Mouse (Mus musculus) ovary, postnatal 10 days (tissue): ENCODE results near the gene Gosr2.

Source experiments
- DNase-seq: peaks from one replicate; pipeline ENCODE4 v3.0.0; 2022; ENCODE audit warnings: low spot score

Gene Gosr2

GRCm38 (mm10) chr11:103697565-103698176 lies at the start of gene Gosr2:
Gene Gosr2, minus strand, starts transcription at chr11:103697898.
- DNase-seq = peak; percentile 88

- DNase-seq = no peak
Observed at GRCm38 (mm10) chr11:103735046-103735781, 37.5 kb upstream of the Gosr2 start.

- no peak for DNase-seq
Observed at GRCm38 (mm10) chr11:103734411-103735045, 36.8 kb upstream of the Gosr2 start.

DNA sequence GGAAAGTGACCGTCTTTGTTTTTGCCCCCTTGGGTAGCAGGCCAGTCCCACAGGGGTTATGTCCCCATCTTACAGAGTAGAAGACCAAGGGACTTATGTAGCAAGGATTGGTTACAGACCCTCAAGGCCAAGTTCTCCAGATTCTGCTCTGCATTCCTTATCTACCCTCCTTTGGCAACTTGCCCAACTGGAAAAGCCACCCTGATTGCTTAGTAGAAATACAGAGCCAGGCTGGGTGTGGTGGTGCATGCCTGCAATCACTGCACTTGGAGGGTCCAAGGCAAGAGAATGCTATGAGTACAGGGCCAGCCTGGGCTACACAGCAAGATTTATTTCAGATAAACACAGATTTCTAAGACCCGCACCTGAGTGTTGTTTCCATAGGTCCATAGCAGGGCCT lies 36.3 kb upstream of the Gosr2 start:
- DNase-seq = no peak

GRCm38 (mm10) chr11:103733069-103733468 lies 35.4 kb upstream of the Gosr2 start:
- DNase-seq = no peak

- no peak for DNase-seq
Observed at GRCm38 (mm10) chr11:103732306-103732705, 34.6 kb upstream of the Gosr2 start.

DNA sequence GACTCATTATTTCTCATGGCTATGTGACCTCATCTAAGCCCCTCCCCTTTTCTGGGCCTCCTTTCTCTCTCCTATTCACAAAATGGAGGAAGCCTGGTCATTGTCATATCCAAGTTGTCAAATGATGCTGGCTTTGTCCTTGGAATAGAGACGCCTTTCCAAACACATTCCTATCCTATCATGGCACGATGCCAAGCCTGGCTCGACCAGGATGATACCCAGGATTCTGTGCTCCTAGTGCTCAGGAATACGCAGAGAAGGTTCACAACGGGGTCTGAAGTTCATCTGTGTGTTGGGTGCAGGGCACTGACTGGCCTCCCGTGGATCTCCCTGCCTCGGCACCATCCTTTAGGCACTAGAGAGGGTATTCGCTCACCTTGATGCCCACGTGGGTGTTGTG lies 33.9 kb upstream of the Gosr2 start:
- DNase-seq = no peak

DNA sequence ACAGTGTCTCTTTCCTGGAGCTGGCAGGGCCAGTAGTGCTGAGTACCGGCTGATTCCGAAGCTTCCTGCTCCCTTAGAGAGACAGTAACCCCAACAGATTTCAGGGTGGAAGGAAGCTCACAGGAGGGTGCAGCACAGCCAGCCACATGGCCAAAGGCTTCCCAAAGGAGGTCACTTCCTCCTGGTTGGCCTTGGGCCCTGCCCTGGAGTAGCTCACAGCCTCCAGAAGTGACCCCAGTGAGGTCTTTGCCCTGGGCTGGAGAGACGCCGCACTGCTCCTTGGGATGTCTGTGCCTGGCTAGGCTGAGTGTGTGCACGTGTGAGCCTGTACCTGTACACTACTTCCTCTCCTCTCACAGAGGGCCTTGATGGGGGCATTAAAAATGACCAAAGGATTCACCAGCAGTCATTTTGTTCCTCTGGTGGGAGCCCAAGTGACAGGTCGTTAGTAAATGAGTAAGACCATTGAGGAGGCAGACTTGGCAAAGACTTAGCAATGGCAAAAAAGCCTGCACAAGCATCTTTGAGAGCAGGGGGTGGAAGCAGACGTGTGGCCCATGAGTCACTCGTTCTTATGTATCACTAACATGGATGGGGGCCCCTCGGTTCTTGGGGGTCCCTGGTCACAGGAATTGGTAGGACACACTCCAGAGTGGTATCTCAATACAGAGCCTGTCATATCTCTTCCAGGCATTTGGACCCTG lies 31.7 kb upstream of the Gosr2 start:
- no peak for DNase-seq

DNA sequence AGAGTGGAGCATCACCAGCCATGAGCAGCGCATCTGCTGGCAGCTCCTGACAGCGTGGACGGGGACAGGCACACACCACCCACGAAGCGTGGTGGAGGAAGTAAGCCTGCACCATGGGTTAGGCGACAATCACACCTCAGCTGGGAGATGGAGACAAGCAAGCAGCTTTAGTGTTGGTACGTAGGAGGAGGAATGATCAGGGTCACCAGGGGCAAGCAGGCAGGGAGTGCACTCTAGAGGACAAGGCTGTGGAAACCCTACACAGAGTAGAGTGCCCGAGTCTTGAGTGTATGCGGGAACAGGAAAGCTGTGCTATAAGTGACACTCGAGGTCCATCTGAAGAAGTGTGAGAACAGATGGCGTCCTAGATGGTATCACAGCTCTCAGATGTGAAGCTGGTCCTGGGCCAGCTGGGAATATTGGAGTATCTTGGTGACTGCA lies 26.7 kb upstream of the Gosr2 start:
- no peak for DNase-seq

DNA sequence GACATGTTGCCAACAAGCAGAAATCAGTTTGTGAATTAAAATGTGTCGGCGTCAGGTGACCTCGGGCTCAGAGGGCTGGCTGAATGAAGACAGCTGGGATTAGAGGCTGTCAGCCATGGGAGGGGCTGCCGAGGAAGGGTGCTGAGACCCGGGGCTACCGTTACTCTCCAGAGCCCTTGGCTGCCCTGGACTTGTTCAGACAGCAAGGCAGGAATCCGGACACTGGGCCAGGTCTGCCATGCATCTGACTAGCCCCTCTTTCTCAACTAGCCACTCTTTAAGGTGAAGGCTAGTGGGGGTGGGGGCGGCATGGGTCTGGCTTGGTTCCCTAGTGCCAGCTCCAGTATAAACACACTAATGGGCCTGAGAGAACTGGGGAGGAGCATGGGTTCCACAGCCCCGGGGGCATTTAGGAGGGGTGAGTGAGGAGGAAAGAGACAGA lies 24.4 kb upstream of the Gosr2 start:
- no peak for DNase-seq

- no peak for DNase-seq
Observed at GRCm38 (mm10) chr11:103721468-103722039, 23.9 kb upstream of the Gosr2 start.

DNA sequence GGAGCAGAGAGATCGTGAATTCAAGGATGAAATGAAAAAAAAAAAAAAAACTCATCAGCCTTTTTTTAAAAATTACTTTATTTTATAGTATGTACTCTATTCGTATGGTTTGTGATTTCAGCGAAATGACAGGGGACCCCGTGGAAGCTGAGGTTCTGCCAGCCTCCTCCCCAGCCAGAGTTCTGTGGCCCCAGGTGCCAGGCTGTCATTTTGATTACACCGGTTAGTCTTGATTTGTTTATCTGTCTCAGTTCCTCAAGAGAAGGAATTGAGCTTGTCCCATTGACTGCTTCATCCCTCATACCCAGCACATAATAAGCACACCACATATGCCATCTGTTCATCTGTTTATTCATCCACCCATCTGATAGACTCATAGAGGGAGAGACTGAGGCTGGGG lies 21.7 kb upstream of the Gosr2 start:
- DNase-seq = no peak

DNA sequence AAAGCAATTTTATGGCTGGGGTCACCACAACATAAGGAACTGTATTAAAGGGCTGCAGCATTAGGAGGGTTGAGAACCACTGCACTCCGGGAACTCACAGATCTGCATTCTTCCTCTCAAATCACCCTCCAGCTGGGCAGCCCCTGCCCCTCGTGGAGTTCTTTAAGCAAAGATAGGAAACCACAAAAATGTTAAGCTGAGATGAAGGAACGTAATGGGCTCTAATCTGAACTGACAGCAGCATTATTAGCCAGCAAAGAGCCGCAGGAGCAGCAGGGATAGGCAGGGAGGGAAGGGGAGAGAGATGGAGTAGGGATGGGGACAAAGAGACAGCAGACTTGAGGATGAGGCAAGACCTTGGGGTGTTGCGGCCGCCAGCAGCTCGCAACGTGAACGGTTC lies 19.3 kb upstream of the Gosr2 start:
- DNase-seq = no peak

DNA sequence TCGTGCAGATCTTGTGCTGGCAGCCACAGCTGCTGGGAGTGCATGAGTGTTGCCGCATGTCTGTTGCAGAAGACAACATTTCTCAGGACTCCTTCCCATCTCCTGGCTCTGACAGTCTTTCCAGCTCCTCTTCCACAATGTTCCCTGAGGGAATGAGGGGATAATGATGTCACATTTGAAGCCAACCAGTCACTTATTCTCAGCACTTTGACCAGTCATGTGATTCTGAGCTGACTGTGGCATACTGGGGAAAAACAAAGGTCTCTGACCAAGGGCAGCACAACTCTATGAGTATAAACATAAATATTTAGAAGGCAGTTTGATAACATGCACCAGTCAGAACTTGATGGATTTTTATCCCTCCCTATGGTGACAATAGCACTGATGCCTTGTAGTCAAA lies 16.4 kb upstream of the Gosr2 start:
- DNase-seq = no peak

GRCm38 (mm10) chr11:103711851-103712587 lies 14.3 kb upstream of the Gosr2 start:
- DNase-seq = no peak

DNA sequence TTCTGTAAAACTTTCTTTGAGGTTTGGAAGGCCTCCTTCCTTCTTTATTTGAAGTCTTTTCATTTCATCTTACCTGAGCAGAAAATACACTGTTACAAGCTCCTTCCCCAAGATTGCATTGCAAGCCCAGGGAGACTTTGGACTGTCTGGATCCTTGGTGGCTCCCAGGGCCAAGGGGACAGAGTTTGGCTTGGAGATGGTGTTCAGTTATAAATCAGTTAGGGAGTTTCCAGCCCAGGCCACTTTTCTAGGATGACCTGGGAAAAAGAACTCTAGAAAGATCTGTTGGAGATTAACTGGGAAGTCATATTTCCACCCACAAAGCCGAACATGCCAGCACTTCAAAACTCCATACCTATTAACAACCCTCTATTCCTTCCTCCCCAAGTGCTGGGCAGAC lies 12.3 kb upstream of the Gosr2 start:
- DNase-seq = no peak

GRCm38 (mm10) chr11:103707005-103707404 lies 9.3 kb upstream of the Gosr2 start:
- no peak for DNase-seq

- no peak for DNase-seq
Observed at GRCm38 (mm10) chr11:103698226-103698625, 528 bp upstream of the Gosr2 start.

DNA sequence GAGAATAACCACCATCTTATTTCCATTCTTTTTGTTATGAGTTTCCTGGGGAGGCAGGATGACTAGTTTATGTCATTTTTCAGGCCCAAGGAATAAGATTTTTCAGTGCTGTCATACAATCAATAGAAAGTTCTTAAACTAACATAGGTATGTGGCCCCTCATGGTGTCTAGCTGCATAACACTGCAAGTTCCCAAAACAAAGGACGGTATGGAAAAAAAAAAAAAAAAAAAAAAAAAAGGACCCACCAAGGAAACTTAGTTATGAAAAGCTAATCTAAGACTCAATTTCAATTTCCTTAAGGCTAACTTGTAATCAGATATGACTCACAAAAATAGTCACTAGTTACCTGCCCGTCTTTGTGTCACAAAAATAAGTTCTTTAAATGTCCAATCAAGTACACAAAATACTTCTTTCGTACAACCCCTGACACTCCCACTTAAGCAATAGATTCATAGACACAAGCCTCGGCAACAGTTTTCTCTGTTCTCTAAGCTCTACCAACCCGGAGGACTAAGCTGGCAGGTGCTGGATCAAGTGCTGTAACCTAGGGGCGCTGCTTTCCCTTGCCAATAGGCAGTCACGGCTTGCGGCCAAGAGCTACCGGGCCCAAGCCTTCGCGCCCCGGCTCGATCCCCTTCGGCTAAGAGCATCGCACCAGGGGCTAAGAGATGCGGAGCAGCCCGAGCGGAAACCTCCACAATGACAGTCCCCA lies 690 bp downstream of the Gosr2 start:
- no peak for DNase-seq

DNA sequence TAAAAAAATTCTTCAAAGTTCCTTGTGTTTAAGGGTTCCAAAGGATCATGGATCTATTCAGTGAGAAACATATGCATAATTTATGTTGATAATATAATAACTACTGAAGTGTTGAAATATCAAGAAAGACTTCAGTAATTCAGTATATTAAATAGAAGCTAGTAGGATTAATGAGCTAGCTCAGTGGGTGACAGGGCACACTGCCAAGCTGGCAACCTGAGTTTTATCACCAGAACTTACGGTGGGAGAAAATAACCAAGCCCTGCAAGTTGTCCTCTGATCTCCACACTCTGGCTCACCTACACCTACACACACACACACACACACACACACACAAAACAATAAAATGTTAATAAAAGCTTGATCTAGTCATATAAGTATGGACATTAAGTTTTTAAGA lies 4.5 kb downstream of the Gosr2 start:
- DNase-seq = no peak

- DNase-seq = no peak
Observed at GRCm38 (mm10) chr11:103691036-103691435, 6.7 kb downstream of the Gosr2 start.
